Mouse (Mus musculus): ENCODE data around the gene Nat8f4. TPM values are rescaled to one million over a fixed set of nuclear protein-coding genes. Genes with fewer than 3 reads are reported as not detected.
"Not testable (repeated sequence)": the region's sequence is repeated elsewhere in the genome, so short reads cannot be mapped to it uniquely, and the experiment has no call there.

The Nat8f4 gene
- polyA plus RNA-seq (2014; fragmentation: Nextera tagmentation; extraction: Ambion mirVana), result 4.0 and 4.1 TPM in 2 replicates

- WGBS, result 17% methylated on average over 20 of the region's 20 CpGs
- H3K9ac ChIP-seq (replicated peaks; ENCODE audit: low read length); H3K27ac ChIP-seq (replicated peaks; ENCODE audit: low read depth, low read length): not testable (repeated sequence)
Measured at GRCm38 (mm10) chr6:85904642-85905061, at the start of gene Nat8f4. Nat8f4 (minus strand) TSS chr6:85904884.

GRCm38 (mm10) chr6:85948549-85948948 lies 43.9 kb upstream of the Nat8f4 start:
- Histone ChIP-seq H3K4me2 (ENCODE audit: low read depth, low read length) (no peak overlapping the region), H3K9ac (replicated peaks; ENCODE audit: low read length) (no peak overlapping the region), H3K4me3 (ENCODE audit: low read depth, low read length) (no peak overlapping the region), H3K27me3 (ENCODE audit: control insufficient read depth, insufficient read depth, low read length) (no peaks in the 10 kb centered on the region), H3K9me3 (replicated peaks; ENCODE audit: control insufficient read depth, low read length) (no peaks in the 10 kb centered on the region), H3K4me1 (ENCODE audit: control insufficient read depth, insufficient read depth, low read length) (no peaks in the 10 kb centered on the region), H3K27ac (replicated peaks; ENCODE audit: low read depth, low read length) (no peak overlapping the region), H3K36me3 (replicated peaks; ENCODE audit: control insufficient read depth, insufficient read depth, low read depth, low read length) (peaks cover 13% of the 10 kb centered on the region)
- 86% methylated on average over 6 of the region's 6 CpGs for WGBS
- ATAC-seq (replicated peaks; ENCODE audit: insufficient number of reproducible peaks, low FRiP score, low TSS enrichment, low read depth) (no peak), DNase-seq (ENCODE audit: low spot score) (no peak)

More at GRCm38 (mm10) chr6:85904642-85905061, at the start of gene Nat8f4:
- H3K4me1 ChIP-seq (ENCODE audit: control insufficient read depth, insufficient read depth, low read length); H3K27me3 ChIP-seq (ENCODE audit: control insufficient read depth, insufficient read depth, low read length); H3K4me3 ChIP-seq (ENCODE audit: low read depth, low read length); H3K9me3 ChIP-seq (replicated peaks; ENCODE audit: control insufficient read depth, low read length); H3K36me3 ChIP-seq (replicated peaks; ENCODE audit: control insufficient read depth, insufficient read depth, low read depth, low read length): not testable (repeated sequence)
- peak within 1 kb of the TSS; percentile 4; the same call in 1 of the 2 replicates for H3K4me2 ChIP-seq (ENCODE audit: low read depth, low read length)
- DNase-seq (ENCODE audit: low spot score), result peak; percentile 19
- ATAC-seq (replicated peaks; ENCODE audit: insufficient number of reproducible peaks, low FRiP score, low TSS enrichment, low read depth), result peak; percentile 39; the same call in 1 of the 2 replicates

GRCm38 (mm10) chr6:85942469-85942868 lies 37.8 kb upstream of the Nat8f4 start:
- Histone ChIP-seq H3K9ac (replicated peaks; ENCODE audit: low read length) (no peak overlapping the region), H3K4me3 (ENCODE audit: low read depth, low read length) (no peak overlapping the region), H3K4me2 (ENCODE audit: low read depth, low read length) (no peak overlapping the region), H3K27me3 (ENCODE audit: control insufficient read depth, insufficient read depth, low read length) (no peaks in the 10 kb centered on the region), H3K4me1 (ENCODE audit: control insufficient read depth, insufficient read depth, low read length) (no peaks in the 10 kb centered on the region), H3K27ac (replicated peaks; ENCODE audit: low read depth, low read length) (no peak overlapping the region), H3K9me3 (replicated peaks; ENCODE audit: control insufficient read depth, low read length) (no peaks in the 10 kb centered on the region), H3K36me3 (replicated peaks; ENCODE audit: control insufficient read depth, insufficient read depth, low read depth, low read length) (no peaks in the 10 kb centered on the region; the same call in 1 of the 2 replicates)
- ATAC-seq (replicated peaks; ENCODE audit: insufficient number of reproducible peaks, low FRiP score, low TSS enrichment, low read depth) (no peak), DNase-seq (ENCODE audit: low spot score) (no peak)
- 96% methylated on average over 3 of the region's 3 CpGs for WGBS

GRCm38 (mm10) chr6:85938701-85939100 lies 34.0 kb upstream of the Nat8f4 start:
- Histone ChIP-seq H3K36me3 (replicated peaks; ENCODE audit: control insufficient read depth, insufficient read depth, low read depth, low read length) (no peaks in the 10 kb centered on the region), H3K4me1 (ENCODE audit: control insufficient read depth, insufficient read depth, low read length) (no peaks in the 10 kb centered on the region), H3K9me3 (replicated peaks; ENCODE audit: control insufficient read depth, low read length) (no peaks in the 10 kb centered on the region), H3K27ac (replicated peaks; ENCODE audit: low read depth, low read length) (no peak overlapping the region), H3K4me2 (ENCODE audit: low read depth, low read length) (no peak overlapping the region), H3K4me3 (ENCODE audit: low read depth, low read length) (no peak overlapping the region), H3K9ac (replicated peaks; ENCODE audit: low read length) (no peak overlapping the region), H3K27me3 (ENCODE audit: control insufficient read depth, insufficient read depth, low read length) (no peaks in the 10 kb centered on the region)
- 84% methylated on average over 10 of the region's 10 CpGs for WGBS
- DNase-seq (ENCODE audit: low spot score), result no peak
- ATAC-seq (replicated peaks; ENCODE audit: insufficient number of reproducible peaks, low FRiP score, low TSS enrichment, low read depth), result no peak

- ATAC-seq (replicated peaks; ENCODE audit: insufficient number of reproducible peaks, low FRiP score, low TSS enrichment, low read depth) (peak; percentile 95), DNase-seq (ENCODE audit: low spot score) (peak; percentile 76)
- WGBS, result 2% methylated on average over 41 of the region's 50 CpGs
- H3K36me3 ChIP-seq (replicated peaks; ENCODE audit: control insufficient read depth, insufficient read depth, low read depth, low read length); H3K9me3 ChIP-seq (replicated peaks; ENCODE audit: control insufficient read depth, low read length); H3K4me1 ChIP-seq (ENCODE audit: control insufficient read depth, insufficient read depth, low read length); H3K27me3 ChIP-seq (ENCODE audit: control insufficient read depth, insufficient read depth, low read length): not testable (repeated sequence)
- Histone ChIP-seq H3K9ac (replicated peaks; ENCODE audit: low read length) (peak overlapping the region; percentile 62), H3K27ac (replicated peaks; ENCODE audit: low read depth, low read length) (peak overlapping the region; percentile 52; the same call in 1 of the 2 replicates), H3K4me2 (ENCODE audit: low read depth, low read length) (peak overlapping the region; percentile 39), H3K4me3 (ENCODE audit: low read depth, low read length) (peak overlapping the region; percentile 45)
Measured at GRCm38 (mm10) chr6:85936508-85937465, 32.1 kb upstream of the Nat8f4 start.

GRCm38 (mm10) chr6:85935646-85936045 lies 31.0 kb upstream of the Nat8f4 start:
- 69% methylated on average over 3 of the region's 3 CpGs for WGBS
- no peak overlapping the region for H3K27ac ChIP-seq (replicated peaks; ENCODE audit: low read depth, low read length)

GRCm38 (mm10) chr6:85934047-85934446 lies 29.4 kb upstream of the Nat8f4 start:
- 77% methylated on average over 8 of the region's 8 CpGs for WGBS
- H3K9me3 ChIP-seq (replicated peaks; ENCODE audit: control insufficient read depth, low read length), result no peaks in the 10 kb centered on the region
- no peak overlapping the region for H3K27ac ChIP-seq (replicated peaks; ENCODE audit: low read depth, low read length)

More at GRCm38 (mm10) chr6:85935646-85936045, 31.0 kb upstream of the Nat8f4 start:
- H3K9me3 ChIP-seq (replicated peaks; ENCODE audit: control insufficient read depth, low read length), result no peaks in the 10 kb centered on the region
- H3K36me3 ChIP-seq (replicated peaks; ENCODE audit: control insufficient read depth, insufficient read depth, low read depth, low read length), result no peaks in the 10 kb centered on the region; the same call in 1 of the 2 replicates
- H3K4me1 ChIP-seq (ENCODE audit: control insufficient read depth, insufficient read depth, low read length), result no peaks in the 10 kb centered on the region
- H3K4me3 ChIP-seq (ENCODE audit: low read depth, low read length), result no peak overlapping the region
- DNase-seq (ENCODE audit: low spot score) (no peak), ATAC-seq (replicated peaks; ENCODE audit: insufficient number of reproducible peaks, low FRiP score, low TSS enrichment, low read depth) (no peak)
- no peak overlapping the region for H3K4me2 ChIP-seq (ENCODE audit: low read depth, low read length)
- H3K9ac ChIP-seq (replicated peaks; ENCODE audit: low read length), result no peak overlapping the region
- H3K27me3 ChIP-seq (ENCODE audit: control insufficient read depth, insufficient read depth, low read length), result no peaks in the 10 kb centered on the region

GRCm38 (mm10) chr6:85929312-85929711 lies 24.6 kb upstream of the Nat8f4 start:
- Histone ChIP-seq H3K4me3 (ENCODE audit: low read depth, low read length) (no peak overlapping the region), H3K4me1 (ENCODE audit: control insufficient read depth, insufficient read depth, low read length) (no peaks in the 10 kb centered on the region), H3K27me3 (ENCODE audit: control insufficient read depth, insufficient read depth, low read length) (no peaks in the 10 kb centered on the region), H3K9ac (replicated peaks; ENCODE audit: low read length) (no peak overlapping the region), H3K9me3 (replicated peaks; ENCODE audit: control insufficient read depth, low read length) (no peaks in the 10 kb centered on the region), H3K36me3 (replicated peaks; ENCODE audit: control insufficient read depth, insufficient read depth, low read depth, low read length) (no peaks in the 10 kb centered on the region; the same call in 1 of the 2 replicates), H3K27ac (replicated peaks; ENCODE audit: low read depth, low read length) (no peak overlapping the region), H3K4me2 (ENCODE audit: low read depth, low read length) (no peak overlapping the region)
- no peak for ATAC-seq (replicated peaks; ENCODE audit: insufficient number of reproducible peaks, low FRiP score, low TSS enrichment, low read depth)
- DNase-seq (ENCODE audit: low spot score), result no peak
- WGBS, result 79% methylated on average over 1 of the region's 1 CpGs

More at GRCm38 (mm10) chr6:85934047-85934446, 29.4 kb upstream of the Nat8f4 start:
- Histone ChIP-seq H3K4me1 (ENCODE audit: control insufficient read depth, insufficient read depth, low read length) (no peaks in the 10 kb centered on the region), H3K4me3 (ENCODE audit: low read depth, low read length) (no peak overlapping the region), H3K36me3 (replicated peaks; ENCODE audit: control insufficient read depth, insufficient read depth, low read depth, low read length) (no peaks in the 10 kb centered on the region; the same call in 1 of the 2 replicates), H3K27me3 (ENCODE audit: control insufficient read depth, insufficient read depth, low read length) (no peaks in the 10 kb centered on the region), H3K4me2 (ENCODE audit: low read depth, low read length) (no peak overlapping the region), H3K9ac (replicated peaks; ENCODE audit: low read length) (no peak overlapping the region)
- ATAC-seq (replicated peaks; ENCODE audit: insufficient number of reproducible peaks, low FRiP score, low TSS enrichment, low read depth) (no peak), DNase-seq (ENCODE audit: low spot score) (no peak)
